Mouse (Mus musculus) thymus, adult 2 months (tissue): ENCODE measurements at regions not wholly inside any gene's neighbourhood (a gene's known extent, or its start where the extent isn't known, plus 50 kb on each side); places are given as distances from the start of the nearest gene placed in this dataset.

ENCODE experiments used
- DNase-seq: peaks from one replicate; pipeline ENCODE4 v3.0.0; 2021
- H3K27ac ChIP-seq: fragments of 200-500 bp; 2 replicates; pipeline ENCODE4 v1.5.1; 2012; ENCODE audit warnings: low read length, control low read depth; ENCODE audit not compliant: control insufficient read depth, insufficient read depth
- H3K27me3 ChIP-seq: fragments of 200-500 bp; 2 replicates; pipeline ENCODE4 v1.6.1; 2012; ENCODE audit warnings: mild to moderate bottlenecking, low read length, moderate library complexity, mixed read lengths; ENCODE audit not compliant: control insufficient read depth, insufficient read depth
- H3K36me3 ChIP-seq: fragments of 200-500 bp; 2 replicates; pipeline ENCODE4 v1.6.1; 2012; ENCODE audit warnings: mild to moderate bottlenecking, low read length, moderate library complexity; ENCODE audit not compliant: control insufficient read depth, insufficient read depth
- H3K4me1 ChIP-seq: fragments of 200-500 bp; replicated peaks from 2 replicates; pipeline ENCODE4 v1.6.1; 2012; ENCODE audit warnings: low read length; ENCODE audit not compliant: control insufficient read depth, insufficient read depth
- H3K4me3 ChIP-seq: fragments of 200-500 bp; 2 replicates; pipeline ENCODE4 v1.5.1; 2012; ENCODE audit warnings: mild to moderate bottlenecking, low read length, control low read depth, moderate library complexity; ENCODE audit not compliant: control insufficient read depth, insufficient read depth
- CTCF ChIP-seq: fragments of 200-500 bp; IDR thresholded peaks from 2 replicates; pipeline ENCODE4 v1.5.1; 2012; ENCODE audit warnings: mild to moderate bottlenecking, control low read depth, low read length, moderate library complexity, borderline replicate concordance; ENCODE audit not compliant: control insufficient read depth, poor library complexity, insufficient read depth; ENCODE audit errors: extremely low read depth
- POLR2A ChIP-seq: fragments of 200-500 bp; IDR thresholded peaks from 2 replicates; pipeline ENCODE4 v1.6.1; 2012; ENCODE audit warnings: mild to moderate bottlenecking, low read length, control low read depth, moderate library complexity; ENCODE audit not compliant: control insufficient read depth, poor library complexity, insufficient read depth; ENCODE audit errors: extremely low read depth
- WGBS: fragments of 180-500 bp; shearing (Covaris S2); methylation state at CpG from one replicate; pipeline ENCODE4 v1.1.7; 2018; 5-methylcytosine and 5-hydroxymethylcytosine counted together

DNA sequence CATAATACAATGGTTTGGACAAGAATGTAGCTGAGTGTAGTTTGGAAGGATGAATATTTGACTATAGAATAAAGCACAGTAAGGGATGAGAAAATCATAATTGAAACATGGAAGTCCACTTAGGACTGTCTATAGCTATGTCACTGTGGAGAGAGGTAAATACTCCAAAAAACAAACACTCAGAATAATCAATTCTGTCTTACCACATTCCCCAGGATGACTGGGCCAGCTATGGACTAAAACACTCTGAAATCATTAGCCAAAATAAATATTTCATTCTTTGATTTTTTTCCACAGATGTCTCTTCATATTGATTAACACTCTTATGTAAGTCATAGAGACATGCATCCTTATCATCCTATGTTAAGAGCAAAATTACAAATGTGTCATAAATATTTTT, 274.1 kb upstream of the Klf6 start:
- H3K27me3 ChIP-seq, result no peaks in the 10 kb centered on the region
- no peaks in the 10 kb centered on the region for H3K36me3 ChIP-seq
- H3K4me3 ChIP-seq, result no peak overlapping the region
- TF ChIP-seq POLR2A, result no peak
- TF ChIP-seq CTCF, result no peak
- H3K4me1 ChIP-seq, result no peaks in the 10 kb centered on the region
- H3K27ac ChIP-seq, result no peak overlapping the region
- no peak for DNase-seq

DNA sequence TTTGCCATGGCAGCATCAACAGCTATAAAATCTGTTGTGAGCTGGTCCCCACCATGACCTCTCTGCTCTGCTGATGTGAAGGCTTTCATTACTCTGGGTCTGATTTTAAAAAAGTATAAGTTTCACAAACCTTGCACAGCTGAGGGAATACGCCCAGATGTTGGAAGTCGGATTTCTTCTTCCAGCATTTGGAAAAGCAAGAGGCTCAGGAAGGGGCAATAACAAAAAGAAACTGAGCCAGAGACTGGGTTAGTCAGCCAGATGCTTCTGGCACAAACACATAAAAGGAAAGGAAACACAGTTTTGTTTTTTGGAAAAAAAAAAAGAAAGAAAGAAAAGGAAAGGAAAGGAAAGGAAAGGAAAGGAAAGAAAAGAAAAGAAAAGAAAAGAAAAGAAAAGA, 270.0 kb upstream of the Klf6 start:
- no peaks in the 10 kb centered on the region for H3K27me3 ChIP-seq

DNA sequence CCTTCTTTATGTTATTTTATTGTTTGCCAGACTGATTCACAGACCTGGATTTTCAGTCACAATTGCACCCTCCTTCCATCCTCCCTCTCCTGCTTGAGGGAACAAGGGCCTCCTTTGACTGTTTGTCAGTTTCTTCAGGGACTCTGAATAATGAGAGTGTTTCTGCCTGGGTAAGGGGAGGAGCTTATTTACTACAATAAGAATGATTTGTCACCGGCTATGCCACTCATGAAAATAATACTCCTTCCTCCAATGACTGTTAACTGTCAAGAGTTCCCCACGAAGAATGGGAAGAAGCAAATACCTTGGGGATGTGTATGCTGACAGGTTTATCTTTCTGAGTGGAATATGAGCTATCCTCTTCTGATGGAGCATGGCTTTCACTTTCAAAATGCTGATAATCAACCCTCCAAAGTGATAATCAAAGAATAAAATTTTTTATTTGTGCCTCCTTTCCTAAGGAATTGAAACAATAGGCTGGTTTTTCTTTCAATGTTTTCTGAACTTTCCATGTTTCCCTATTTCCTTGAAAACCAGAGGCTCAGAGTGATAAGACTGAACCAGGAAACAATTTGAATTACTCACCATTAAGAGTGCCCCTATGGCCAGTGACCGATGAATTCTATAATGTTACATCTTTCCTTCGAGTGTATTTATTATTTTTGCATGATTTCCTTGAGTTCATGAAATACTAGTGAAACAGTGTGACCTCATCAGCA, 269.3 kb upstream of the Klf6 start:
- Histone ChIP-seq H3K4me1 (no peaks in the 10 kb centered on the region), H3K36me3 (no peaks in the 10 kb centered on the region), H3K27ac (no peak overlapping the region), H3K27me3 (no peaks in the 10 kb centered on the region), H3K4me3 (no peak overlapping the region)
- 9% methylated on average over 4 of the region's 4 CpGs for WGBS
- no peak for DNase-seq
- no peak for TF ChIP-seq POLR2A
- TF ChIP-seq CTCF, result no peak

More for the DNA sequence above, 270.0 kb upstream of the Klf6 start:
- Histone ChIP-seq H3K4me1 (no peaks in the 10 kb centered on the region), H3K36me3 (no peaks in the 10 kb centered on the region), H3K27ac (no peak overlapping the region), H3K4me3 (no peak overlapping the region)
- TF ChIP-seq POLR2A (no peak), CTCF (no peak)
- DNase-seq, result no peak
- WGBS, result 96% methylated on average over 2 of the region's 2 CpGs

GRCm38 (mm10) chr13:5592556-5593061, 268.7 kb upstream of the Klf6 start:
- no peak for DNase-seq
- no peaks in the 10 kb centered on the region for H3K36me3 ChIP-seq
- 12% methylated on average over 3 of the region's 3 CpGs for WGBS
- no peaks in the 10 kb centered on the region for H3K27me3 ChIP-seq
- H3K4me3 ChIP-seq, result no peak overlapping the region
- H3K4me1 ChIP-seq, result no peaks in the 10 kb centered on the region
- TF ChIP-seq CTCF (no peak), POLR2A (no peak)
- no peak overlapping the region for H3K27ac ChIP-seq

- WGBS, result 92% methylated on average over 1 of the region's 1 CpGs
- TF ChIP-seq POLR2A, result no peak
- TF ChIP-seq CTCF, result no peak
- DNase-seq, result no peak
Measured at GRCm38 (mm10) chr13:5601648-5602047, 259.6 kb upstream of the Klf6 start.

GRCm38 (mm10) chr13:5603905-5604596, 257.2 kb upstream of the Klf6 start:
- DNase-seq, result no peak
- no peak overlapping the region for H3K27ac ChIP-seq

More at GRCm38 (mm10) chr13:5601648-5602047, 259.6 kb upstream of the Klf6 start:
- Histone ChIP-seq H3K4me3 (no peak overlapping the region), H3K27ac (no peak overlapping the region), H3K4me1 (no peaks in the 10 kb centered on the region), H3K36me3 (no peaks in the 10 kb centered on the region), H3K27me3 (no peaks in the 10 kb centered on the region)

GRCm38 (mm10) chr13:5605418-5605817, 255.9 kb upstream of the Klf6 start:
- H3K27ac ChIP-seq, result no peak overlapping the region
- no peak overlapping the region for H3K4me3 ChIP-seq
- H3K4me1 ChIP-seq, result no peaks in the 10 kb centered on the region
- no peaks in the 10 kb centered on the region for H3K27me3 ChIP-seq
- DNase-seq, result no peak
- no peak for TF ChIP-seq POLR2A
- TF ChIP-seq CTCF, result no peak
- H3K36me3 ChIP-seq, result no peaks in the 10 kb centered on the region

More at GRCm38 (mm10) chr13:5603905-5604596, 257.2 kb upstream of the Klf6 start:
- H3K4me1 ChIP-seq, result no peaks in the 10 kb centered on the region
- H3K27me3 ChIP-seq, result no peaks in the 10 kb centered on the region
- TF ChIP-seq POLR2A (no peak), CTCF (no peak)
- no peaks in the 10 kb centered on the region for H3K36me3 ChIP-seq
- WGBS, result 91% methylated on average over 5 of the region's 5 CpGs
- H3K4me3 ChIP-seq, result no peak overlapping the region
